Mouse (Mus musculus): ENCODE results near the gene Rab11a. TPM values are rescaled to one million over a fixed set of nuclear protein-coding genes. Genes with fewer than 3 reads are reported as not detected.
"Not testable (repeated sequence)": the region's sequence is repeated elsewhere in the genome, so short reads cannot be mapped to it uniquely, and the experiment has no call there.

The Rab11a gene
- polyA plus RNA-seq, 2 experiments: 243 to 434 TPM

DNA sequence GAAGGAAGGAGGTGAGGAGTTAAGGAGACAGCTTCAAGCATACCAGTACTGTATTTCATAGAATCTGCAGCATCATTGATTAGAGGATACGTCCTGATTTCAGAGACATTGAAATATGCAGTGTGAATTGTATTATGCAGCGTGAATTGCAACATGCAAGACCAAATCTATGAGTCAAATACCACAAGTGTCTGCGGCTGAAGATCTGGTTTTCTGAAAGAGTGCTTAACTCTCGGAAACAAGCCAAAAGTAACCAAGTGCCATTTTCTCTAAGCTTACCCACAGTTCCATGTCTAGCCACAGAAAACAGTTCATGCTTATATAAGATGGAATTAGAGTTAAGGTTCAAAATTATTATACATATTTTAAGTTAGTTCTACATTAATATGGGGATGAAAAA is 10.2 kb upstream of the Rab11a start:
- no peaks in the 10 kb centered on the region for H3K27me3 ChIP-seq (ENCODE audit: control insufficient read depth, insufficient read depth, low read length)
- H3K36me3 ChIP-seq (ENCODE audit: control insufficient read depth, insufficient read depth, low read length): no peaks in the 10 kb centered on the region
- no peak overlapping the region for H3K27ac ChIP-seq (replicated peaks; ENCODE audit: low read depth, low read length)
- ATAC-seq (ENCODE audit: low FRiP score, low read depth) (no peak), DNase-seq (ENCODE audit: low spot score) (no peak)
- H3K9ac ChIP-seq (ENCODE audit: low read depth, low read length, severe bottlenecking): no peak overlapping the region
- no peaks in the 10 kb centered on the region for H3K9me3 ChIP-seq (ENCODE audit: control insufficient read depth, low read length)
- H3K4me1 ChIP-seq (ENCODE audit: control insufficient read depth, insufficient read depth, low read length): no peaks in the 10 kb centered on the region
- no peak for TF ChIP-seq POLR2A (IDR thresholded peaks at IDR 0.05; ENCODE audit: borderline replicate concordance, extremely low read depth, insufficient read depth, insufficient read length)
- WGBS: 79% methylated on average over 4 of the region's 4 CpGs
- no peak overlapping the region for H3K4me3 ChIP-seq (replicated peaks; ENCODE audit: low read length)
- H3K4me2 ChIP-seq (replicated peaks; ENCODE audit: low read depth, low read length, severe bottlenecking): no peak overlapping the region

DNA sequence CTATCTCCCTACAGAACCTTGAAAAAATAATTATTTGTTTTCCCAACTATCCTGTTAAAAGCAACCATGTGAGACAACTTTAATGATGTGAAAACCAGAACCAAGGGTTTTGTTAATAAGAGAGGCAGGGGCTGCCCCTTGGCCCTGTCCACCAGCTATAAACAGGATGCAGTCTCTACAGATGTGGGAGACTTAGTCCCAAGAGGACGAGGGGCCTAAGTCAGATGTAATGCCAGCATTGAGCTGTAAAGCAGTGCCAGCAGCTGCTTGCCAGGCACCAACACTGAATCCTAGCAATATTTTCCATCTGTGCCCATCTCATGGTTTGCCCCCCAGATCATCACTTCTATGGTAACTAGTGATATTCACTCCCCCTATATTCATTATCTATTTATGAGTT is 4.9 kb upstream of the Rab11a start:
- 36% methylated on average over 1 of the region's 1 CpGs for WGBS
- H3K4me3 ChIP-seq (replicated peaks; ENCODE audit: low read length): no peak overlapping the region
- no peak overlapping the region for H3K9ac ChIP-seq (ENCODE audit: low read depth, low read length, severe bottlenecking)
- no peak for TF ChIP-seq POLR2A (IDR thresholded peaks at IDR 0.05; ENCODE audit: borderline replicate concordance, extremely low read depth, insufficient read depth, insufficient read length)
- ATAC-seq (ENCODE audit: low FRiP score, low read depth) (no peak), DNase-seq (ENCODE audit: low spot score) (no peak)
- no peak overlapping the region for H3K27ac ChIP-seq (replicated peaks; ENCODE audit: low read depth, low read length)
- no peaks in the 10 kb centered on the region for H3K9me3 ChIP-seq (ENCODE audit: control insufficient read depth, low read length)
- no peak overlapping the region for H3K4me2 ChIP-seq (replicated peaks; ENCODE audit: low read depth, low read length, severe bottlenecking)
- no peaks in the 10 kb centered on the region for H3K4me1 ChIP-seq (ENCODE audit: control insufficient read depth, insufficient read depth, low read length)
- H3K36me3 ChIP-seq (ENCODE audit: control insufficient read depth, insufficient read depth, low read length): no peaks in the 10 kb centered on the region
- H3K27me3 ChIP-seq (ENCODE audit: control insufficient read depth, insufficient read depth, low read length): no peaks in the 10 kb centered on the region

DNA sequence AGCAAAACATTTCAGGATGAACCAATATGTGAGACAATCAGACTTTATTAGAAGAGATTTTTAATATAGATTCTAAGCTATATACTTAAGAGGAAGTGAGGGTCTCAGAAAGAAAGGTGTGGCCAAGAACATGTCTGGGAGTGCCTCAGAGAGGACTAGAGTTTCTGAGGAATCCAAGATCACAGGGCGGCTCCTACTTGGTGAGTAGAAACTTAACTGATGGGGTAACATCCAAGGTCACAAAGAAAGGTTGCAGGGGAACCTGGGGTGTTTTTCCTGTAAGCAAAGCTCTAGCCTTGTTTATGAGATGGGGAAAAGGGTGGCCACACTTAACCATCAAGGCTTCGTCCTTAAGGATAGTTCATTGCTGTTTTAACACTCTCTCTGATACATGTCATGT is 1.4 kb upstream of the Rab11a start:
- Histone ChIP-seq H3K36me3 (ENCODE audit: control insufficient read depth, insufficient read depth, low read length) (no peaks in the 10 kb centered on the region), H3K27me3 (ENCODE audit: control insufficient read depth, insufficient read depth, low read length) (no peaks in the 10 kb centered on the region), H3K9ac (ENCODE audit: low read depth, low read length, severe bottlenecking) (no peak overlapping the region), H3K4me3 (replicated peaks; ENCODE audit: low read length) (no peak overlapping the region), H3K4me2 (replicated peaks; ENCODE audit: low read depth, low read length, severe bottlenecking) (no peak overlapping the region), H3K9me3 (ENCODE audit: control insufficient read depth, low read length) (no peaks in the 10 kb centered on the region), H3K4me1 (ENCODE audit: control insufficient read depth, insufficient read depth, low read length) (peaks cover 6% of the 10 kb centered on the region; the same call in 1 of the 2 replicates), H3K27ac (replicated peaks; ENCODE audit: low read depth, low read length) (no peak overlapping the region)
- WGBS: 80% methylated on average over 2 of the region's 2 CpGs
- DNase-seq (ENCODE audit: low spot score) (no peak), ATAC-seq (ENCODE audit: low FRiP score, low read depth) (no peak)
- TF ChIP-seq POLR2A (IDR thresholded peaks at IDR 0.05; ENCODE audit: borderline replicate concordance, extremely low read depth, insufficient read depth, insufficient read length): no peak

DNA sequence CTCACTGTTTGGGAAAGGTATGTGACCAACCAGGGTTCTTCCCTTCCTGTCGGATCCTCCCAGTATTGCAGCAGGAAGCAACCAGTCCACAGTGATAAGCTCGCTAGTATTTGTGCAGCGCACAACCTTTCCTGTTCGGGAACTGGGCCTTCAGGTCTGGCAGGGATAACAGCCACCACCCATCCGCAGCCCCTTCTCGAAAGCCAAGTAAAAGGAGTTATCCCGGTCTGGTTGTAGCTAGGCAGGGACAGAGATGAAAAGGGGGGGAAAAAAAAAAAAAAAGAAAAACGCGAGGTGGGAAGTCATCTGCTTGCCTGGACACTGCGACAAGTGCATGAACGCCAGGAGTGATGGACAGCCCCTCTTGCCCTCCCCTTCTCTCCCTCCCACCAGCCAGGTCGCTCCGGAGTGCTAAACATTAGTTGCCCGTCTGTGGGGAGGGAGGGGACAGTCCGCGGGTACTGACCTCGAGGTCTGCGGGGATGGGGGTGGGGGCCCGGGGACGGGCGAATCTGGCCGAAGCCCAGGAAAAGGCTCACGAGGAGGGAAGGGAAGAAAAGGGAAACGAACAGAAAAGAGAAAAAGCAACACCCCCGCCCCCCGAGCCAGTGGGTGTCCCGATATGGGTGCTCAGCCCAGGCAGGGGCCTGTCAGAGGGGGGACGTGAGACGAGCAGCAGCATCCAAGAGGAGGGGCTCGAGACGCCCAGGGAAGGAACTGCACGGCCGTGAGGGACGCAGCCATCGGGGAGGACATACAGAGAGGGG is 736 bp downstream of the Rab11a start:
- under 1% methylated on average over 30 of the region's 35 CpGs for WGBS
- Histone ChIP-seq H3K4me1 (ENCODE audit: control insufficient read depth, insufficient read depth, low read length) (peaks cover 6% of the 10 kb centered on the region; the same call in 1 of the 2 replicates), H3K9me3 (ENCODE audit: control insufficient read depth, low read length) (no peaks in the 10 kb centered on the region), H3K36me3 (ENCODE audit: control insufficient read depth, insufficient read depth, low read length) (no peaks in the 10 kb centered on the region), H3K4me3 (replicated peaks; ENCODE audit: low read length) (peak overlapping the region; percentile 97), H3K9ac (ENCODE audit: low read depth, low read length, severe bottlenecking) (peak overlapping the region; percentile 89), H3K27ac (replicated peaks; ENCODE audit: low read depth, low read length) (peak overlapping the region; percentile 89), H3K27me3 (ENCODE audit: control insufficient read depth, insufficient read depth, low read length) (no peaks in the 10 kb centered on the region), H3K4me2 (replicated peaks; ENCODE audit: low read depth, low read length, severe bottlenecking) (peak overlapping the region; percentile 66)
- DNase-seq (ENCODE audit: low spot score): peak; percentile 66
- TF ChIP-seq POLR2A (IDR thresholded peaks at IDR 0.05; ENCODE audit: borderline replicate concordance, extremely low read depth, insufficient read depth, insufficient read length): no peak
- peak; percentile 53 for ATAC-seq (ENCODE audit: low FRiP score, low read depth)

DNA sequence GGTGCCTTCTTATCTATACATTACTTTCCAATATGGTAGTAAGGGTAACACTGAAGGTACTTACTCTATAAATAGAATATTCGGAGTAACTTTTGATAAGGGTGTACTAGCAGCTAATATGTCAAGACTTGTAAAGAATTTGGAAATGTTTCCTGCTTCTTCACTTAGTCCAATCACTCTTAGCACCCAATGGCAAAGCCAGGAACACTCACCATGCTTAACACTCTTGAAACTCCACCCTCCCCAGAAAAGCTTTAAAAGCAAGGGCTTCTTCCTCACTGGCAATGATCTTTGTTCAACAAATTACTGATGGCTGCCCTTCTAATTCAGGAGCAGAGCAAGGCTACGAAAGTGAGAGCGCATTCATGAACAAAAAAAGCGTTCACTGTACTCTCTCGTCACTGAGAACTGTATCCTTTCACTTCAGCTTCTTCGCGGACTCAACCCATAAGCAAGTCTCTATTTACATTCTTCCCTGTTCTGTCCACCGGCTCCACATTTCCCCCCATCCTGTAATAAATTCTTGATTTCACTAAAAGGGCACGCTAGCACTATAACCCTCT is 1.4 kb downstream of the Rab11a start:
- Histone ChIP-seq H3K4me3 (replicated peaks; ENCODE audit: low read length) (peak overlapping the region; percentile 97), H3K4me2 (replicated peaks; ENCODE audit: low read depth, low read length, severe bottlenecking) (peak overlapping the region; percentile 66), H3K9me3 (ENCODE audit: control insufficient read depth, low read length) (no peaks in the 10 kb centered on the region), H3K36me3 (ENCODE audit: control insufficient read depth, insufficient read depth, low read length) (no peaks in the 10 kb centered on the region), H3K4me1 (ENCODE audit: control insufficient read depth, insufficient read depth, low read length) (peaks cover 6% of the 10 kb centered on the region; the same call in 1 of the 2 replicates), H3K27ac (replicated peaks; ENCODE audit: low read depth, low read length) (peak overlapping the region; percentile 89; the same call in 1 of the 2 replicates), H3K27me3 (ENCODE audit: control insufficient read depth, insufficient read depth, low read length) (no peaks in the 10 kb centered on the region), H3K9ac (ENCODE audit: low read depth, low read length, severe bottlenecking) (peak overlapping the region; percentile 89)
- WGBS: 14% methylated on average over 9 of the region's 9 CpGs
- TF ChIP-seq POLR2A (IDR thresholded peaks at IDR 0.05; ENCODE audit: borderline replicate concordance, extremely low read depth, insufficient read depth, insufficient read length): no peak
- DNase-seq (ENCODE audit: low spot score): no peak
- ATAC-seq (ENCODE audit: low FRiP score, low read depth): no peak

DNA sequence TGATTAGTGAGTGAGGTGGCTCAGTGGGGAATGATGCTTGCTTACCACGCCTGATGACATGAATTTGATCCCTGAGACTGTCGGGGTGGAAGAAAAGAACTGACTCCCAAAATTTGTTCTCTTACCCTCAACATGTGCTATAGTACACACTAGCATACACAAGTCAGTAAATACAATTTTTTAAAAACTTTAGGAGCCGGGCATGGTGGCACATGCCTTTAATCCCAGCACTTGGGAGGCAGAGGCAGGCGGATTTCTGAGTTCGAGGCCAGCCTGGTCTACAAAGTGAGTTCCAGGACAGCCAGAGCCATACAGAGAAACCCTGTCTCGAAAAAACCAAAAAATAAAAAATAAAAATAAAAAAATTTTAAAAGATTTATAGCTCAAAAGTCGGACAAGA is 2.6 kb downstream of the Rab11a start:
- ATAC-seq (ENCODE audit: low FRiP score, low read depth); H3K27me3 ChIP-seq (ENCODE audit: control insufficient read depth, insufficient read depth, low read length); H3K4me1 ChIP-seq (ENCODE audit: control insufficient read depth, insufficient read depth, low read length); H3K36me3 ChIP-seq (ENCODE audit: control insufficient read depth, insufficient read depth, low read length); H3K4me2 ChIP-seq (replicated peaks; ENCODE audit: low read depth, low read length, severe bottlenecking); DNase-seq (ENCODE audit: low spot score); H3K4me3 ChIP-seq (replicated peaks; ENCODE audit: low read length); H3K27ac ChIP-seq (replicated peaks; ENCODE audit: low read depth, low read length); H3K9me3 ChIP-seq (ENCODE audit: control insufficient read depth, low read length); H3K9ac ChIP-seq (ENCODE audit: low read depth, low read length, severe bottlenecking): not testable (repeated sequence)
- 91% methylated on average over 7 of the region's 7 CpGs for WGBS
